Mouse (Mus musculus): Measurements from ENCODE around the gene Rela.

Gene Rela

DNA sequence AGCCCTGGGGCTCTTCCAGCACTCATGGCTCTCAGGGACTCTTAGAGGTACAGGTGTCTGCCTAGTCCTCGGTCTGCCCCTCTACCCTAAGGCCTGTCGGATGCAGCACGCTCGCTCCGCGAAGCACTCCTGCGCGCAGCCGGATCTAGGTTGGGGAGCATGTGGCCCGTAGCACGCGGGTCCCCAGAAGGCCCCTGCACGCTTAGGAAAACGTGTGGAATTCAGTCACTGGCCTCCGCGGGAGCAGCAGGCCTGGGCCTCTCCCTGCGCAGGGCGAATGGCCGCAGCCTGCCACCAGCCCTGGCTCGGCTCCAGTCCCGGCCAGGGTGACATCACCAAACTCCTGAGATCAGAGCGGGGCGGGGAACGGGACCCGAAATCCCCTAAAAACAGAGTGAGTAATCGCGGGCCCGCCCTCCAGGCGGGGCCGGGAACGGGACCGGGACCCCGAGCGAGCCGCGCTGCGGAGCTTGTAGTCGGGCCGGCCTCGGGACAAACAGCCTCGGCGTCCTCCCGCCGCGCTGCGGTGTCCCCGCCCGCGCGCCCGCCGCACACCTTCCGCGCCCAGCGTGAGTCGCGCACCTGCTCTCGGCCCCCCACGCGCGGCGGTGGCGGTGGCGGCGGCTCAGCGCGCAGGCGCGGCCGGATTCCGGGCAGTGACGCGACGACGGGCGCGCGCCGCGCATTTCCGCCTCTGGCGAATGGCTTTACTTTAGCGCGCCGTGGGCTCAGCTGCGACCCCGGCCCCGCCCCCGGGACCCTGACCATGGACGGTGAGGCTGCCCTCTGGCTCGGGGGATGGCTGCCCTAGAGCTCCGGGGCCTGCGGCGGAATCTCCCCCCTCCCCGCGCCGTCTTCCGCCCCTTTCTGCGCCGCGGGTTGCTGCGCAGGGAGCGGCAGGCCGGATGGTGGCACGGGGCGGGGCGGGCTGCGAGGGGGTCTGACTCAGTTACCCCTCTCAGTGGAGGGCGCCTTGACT, at the start of gene Rela:
Gene Rela (plus strand): TSS at position 415 of the 979 bp plus-strand sequence.
- in situ Hi-C loops (cut with MboI, MseI), result no loop called here

DNA sequence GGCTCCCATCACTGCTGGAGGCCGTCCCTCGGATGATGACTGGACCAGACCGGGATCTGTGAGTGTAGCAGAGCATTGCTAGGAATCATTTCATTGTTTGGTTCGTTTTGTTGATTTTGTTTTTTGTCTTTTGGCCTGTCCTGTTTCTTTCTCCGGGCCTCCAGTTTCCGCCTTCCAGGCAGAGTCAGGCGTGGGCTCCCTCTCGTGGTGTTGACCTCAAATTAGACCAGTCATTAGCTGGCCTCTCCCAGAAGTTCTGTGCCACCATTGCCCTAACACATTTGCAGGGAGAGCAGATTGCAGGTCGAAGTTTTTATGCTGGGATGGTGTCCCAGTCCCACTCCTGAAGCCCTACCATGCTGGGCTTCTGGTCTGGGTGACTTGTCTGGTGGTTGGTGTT, 48.1 kb upstream of the Rela start:
- in situ Hi-C loops (cut with MboI, MseI), result no loop called here

DNA sequence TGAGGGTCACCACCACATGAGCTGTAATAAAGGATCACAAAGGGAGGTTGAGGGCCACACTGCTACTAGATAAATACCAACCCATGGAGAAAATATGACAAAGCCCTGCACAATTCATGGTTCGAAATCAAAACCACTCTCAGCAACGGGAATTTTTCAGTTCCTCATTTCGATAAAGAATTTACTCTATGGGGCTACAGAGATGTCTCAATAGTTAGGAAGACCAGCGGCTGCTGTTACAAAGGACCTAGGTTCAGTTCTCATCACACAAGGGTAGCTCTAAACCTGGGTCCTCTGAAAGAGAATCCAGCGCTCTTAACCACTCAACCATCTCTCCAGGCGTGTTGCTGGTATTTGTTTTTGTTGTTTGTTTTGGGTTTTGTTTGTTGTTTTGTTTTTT, 45.4 kb upstream of the Rela start:
- in situ Hi-C loops (cut with MboI, MseI), result no loop called here

DNA sequence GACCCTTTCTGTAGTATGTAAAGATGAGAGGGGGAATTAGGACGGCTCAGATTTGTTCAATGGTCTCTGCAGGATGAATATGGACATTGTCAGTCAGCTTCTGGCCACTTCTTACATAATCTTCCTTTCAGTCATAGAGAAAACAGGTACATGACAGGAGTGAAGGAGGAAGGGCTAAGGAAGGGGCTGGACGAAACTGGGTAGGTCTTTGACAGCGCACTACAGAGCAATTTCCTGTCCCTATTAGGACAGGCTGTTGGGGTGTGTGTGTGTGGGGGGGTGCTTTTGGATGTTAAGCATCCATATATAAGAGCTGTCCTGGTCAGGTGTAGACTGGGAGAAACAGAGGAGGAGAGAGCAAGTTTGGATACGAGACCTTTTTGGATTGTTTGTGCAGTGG, 38.1 kb upstream of the Rela start:
- in situ Hi-C loops (cut with MboI, MseI), result no loop called here

DNA sequence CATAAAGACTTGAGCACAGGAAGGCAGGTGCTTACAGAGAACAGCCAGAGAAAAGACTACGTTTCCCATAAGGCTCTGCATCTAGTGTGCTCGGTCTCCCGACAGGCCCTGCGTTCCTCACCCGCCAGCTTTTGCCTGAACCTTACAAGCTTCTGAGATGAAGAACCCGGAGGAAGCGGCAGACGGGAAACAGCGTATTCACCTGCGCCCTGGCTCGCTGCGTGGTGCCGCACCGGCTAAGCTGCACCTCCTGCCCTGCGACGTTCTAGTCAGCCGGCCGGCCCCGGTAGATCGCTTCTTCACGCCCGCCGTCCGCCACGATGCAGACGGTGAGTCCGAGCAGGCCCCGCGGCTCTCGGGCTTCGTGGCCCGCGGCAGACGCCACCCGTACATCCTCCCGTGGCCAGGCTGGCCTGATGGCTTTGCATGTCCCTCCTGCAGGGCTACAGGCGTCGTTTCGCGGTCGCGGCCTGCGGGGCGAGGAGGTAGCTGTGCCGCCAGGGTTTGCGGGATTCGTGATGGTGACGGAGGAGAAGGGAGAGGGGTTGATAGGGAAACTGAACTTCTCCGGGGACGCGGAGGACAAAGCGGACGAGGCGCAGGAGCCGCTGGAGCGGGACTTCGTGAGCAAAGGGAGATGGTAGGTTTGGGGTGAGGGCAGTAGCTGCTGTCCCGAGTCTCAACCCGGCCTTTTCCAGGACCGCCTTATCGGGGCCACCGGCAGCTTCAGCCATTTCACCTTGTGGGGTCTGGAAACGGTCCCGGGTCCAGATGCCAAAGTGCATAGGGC, 35.3 kb upstream of the Rela start, which contains the start of gene Rnaseh2c:
Gene Rnaseh2c (plus strand): TSS at position 122 of the 790 bp plus-strand sequence.
- in situ Hi-C loops (cut with MboI, MseI), result no loop called here

DNA sequence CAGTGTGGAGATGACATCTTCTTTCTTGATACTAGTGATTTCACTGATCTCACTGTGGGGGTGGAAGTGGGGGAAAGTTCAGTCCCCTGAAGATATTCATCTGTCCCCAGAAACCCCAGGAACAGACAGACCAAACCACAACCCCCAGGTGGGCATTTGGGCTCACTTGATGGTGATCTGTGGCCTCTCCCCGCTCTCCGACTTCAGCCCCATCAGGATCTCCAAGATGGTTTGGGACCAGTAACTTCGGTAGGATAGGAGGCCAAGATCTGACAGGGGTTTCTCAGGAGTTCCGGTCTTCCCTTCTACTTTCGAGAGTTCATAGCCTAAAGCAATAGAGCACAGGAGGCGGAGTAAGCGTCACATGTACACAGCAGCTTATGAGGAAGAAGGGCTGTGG, 33.6 kb upstream of the Rela start:
- in situ Hi-C loops (cut with MboI, MseI), result no loop called here

DNA sequence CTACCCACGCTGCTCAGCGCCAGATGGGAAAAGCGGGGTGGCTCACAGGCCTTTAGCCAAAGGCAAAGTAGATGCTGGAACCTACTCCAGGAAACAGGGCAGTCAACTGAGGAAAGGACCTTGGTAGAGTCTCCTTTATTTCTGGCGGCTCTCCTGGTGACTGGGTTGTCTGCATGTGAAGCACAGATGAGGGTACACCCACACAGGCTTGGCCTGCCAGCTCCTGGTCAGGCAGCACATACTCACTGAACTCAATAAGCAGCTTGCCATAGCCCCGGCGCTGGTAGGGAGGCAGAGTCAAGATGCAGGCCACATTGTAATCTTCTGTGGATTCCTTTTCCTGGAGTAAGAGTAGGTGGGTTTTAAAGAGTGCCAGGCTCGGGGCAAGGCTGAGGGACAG, 32.2 kb upstream of the Rela start:
- in situ Hi-C loops (cut with MboI, MseI), result no loop called here

DNA sequence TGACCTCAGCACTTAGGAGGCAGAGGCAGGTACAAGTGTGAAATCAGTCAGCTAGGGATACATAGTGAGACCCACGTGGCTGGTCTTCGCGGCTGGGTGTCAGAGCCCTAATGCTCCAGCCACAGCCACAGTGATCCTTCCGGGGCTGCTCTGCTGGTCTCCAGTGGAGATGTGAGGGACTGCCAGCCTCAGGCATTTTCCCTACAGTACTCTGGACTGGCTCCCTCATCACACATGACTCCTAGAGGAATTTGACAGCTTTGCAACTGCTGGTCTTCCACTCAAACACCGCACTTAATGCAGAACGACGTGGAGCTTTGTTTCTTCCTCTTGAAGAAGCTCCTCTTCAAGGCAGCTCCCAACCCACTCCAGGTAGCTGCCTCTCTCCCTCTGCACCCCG, 31.1 kb upstream of the Rela start:
- in situ Hi-C loops (cut with MboI, MseI), result no loop called here

DNA sequence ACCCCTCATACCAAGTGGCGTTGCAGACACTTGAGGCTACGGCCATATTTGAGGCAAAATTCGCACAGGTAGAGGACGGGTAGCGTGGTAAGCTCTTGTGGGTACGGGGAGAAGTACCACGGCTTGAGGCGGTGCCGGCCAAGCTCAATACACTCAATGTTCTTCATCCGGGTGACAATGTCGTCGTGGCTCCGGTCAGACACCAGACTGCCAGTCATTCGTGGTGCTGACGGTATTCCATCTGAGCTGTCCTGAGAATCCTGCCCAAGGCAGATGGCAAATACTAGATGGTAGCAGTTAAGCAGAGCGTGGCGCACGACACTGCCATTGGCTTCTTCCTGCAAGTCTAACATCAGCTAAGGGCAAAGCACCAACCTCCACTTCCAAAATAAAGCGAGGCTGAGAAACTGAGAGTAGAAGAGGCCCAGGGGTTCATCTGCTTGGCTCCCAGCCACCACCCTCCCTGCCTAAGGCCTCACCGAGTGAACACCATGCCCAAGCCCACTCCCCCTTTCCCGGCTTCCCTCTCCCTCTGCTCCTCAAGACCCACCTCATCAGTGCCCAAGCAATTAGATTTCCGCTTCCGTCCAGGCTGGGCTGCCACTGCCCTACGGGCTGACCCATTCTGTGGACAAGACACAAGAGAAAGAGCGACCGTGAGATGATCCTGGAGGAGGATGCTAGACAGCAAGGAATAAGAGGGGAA, 29.4 kb upstream of the Rela start:
- in situ Hi-C loops (cut with MboI, MseI), result no loop called here

DNA sequence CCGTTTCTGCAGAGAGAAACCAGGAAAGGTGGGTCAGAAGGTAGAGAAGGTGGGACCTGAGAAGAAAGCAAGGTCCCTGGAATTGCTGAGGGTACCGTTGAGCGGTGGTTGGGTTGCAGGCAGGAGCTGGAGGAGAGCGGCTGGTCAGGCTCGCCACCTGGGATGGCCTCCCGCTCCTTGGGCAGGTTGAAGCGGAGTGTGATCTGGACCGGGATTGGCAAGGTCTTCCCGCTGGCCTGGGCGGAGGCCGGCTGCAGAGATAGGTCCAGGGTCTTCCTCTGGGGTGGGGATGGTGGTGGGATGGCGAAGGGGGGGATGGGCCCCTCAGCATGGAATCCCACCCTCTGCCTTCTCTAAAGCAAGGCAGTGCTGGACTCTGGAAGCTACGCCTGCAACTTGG, 28.6 kb upstream of the Rela start:
- in situ Hi-C loops (cut with MboI, MseI), result no loop called here

DNA sequence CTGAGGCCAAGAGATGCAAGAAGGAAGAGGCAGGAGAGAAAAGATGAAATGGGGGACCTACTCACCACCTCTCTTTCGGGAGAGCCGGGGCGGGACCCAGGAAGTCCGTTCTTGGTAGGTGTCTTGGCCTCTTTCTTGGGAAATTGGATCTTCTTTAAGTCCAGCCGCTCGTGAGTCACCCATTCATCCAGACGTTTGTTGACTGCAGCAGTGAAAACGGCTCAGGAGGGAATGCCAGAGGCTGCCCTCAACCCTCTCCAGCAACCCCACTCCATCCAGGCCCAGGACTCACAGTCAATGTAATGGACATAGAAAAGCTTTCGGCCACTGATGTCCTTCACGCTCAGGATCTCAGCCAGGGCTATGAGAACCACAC, 28.1 kb upstream of the Rela start:
- in situ Hi-C loops (cut with MboI, MseI), result no loop called here

DNA sequence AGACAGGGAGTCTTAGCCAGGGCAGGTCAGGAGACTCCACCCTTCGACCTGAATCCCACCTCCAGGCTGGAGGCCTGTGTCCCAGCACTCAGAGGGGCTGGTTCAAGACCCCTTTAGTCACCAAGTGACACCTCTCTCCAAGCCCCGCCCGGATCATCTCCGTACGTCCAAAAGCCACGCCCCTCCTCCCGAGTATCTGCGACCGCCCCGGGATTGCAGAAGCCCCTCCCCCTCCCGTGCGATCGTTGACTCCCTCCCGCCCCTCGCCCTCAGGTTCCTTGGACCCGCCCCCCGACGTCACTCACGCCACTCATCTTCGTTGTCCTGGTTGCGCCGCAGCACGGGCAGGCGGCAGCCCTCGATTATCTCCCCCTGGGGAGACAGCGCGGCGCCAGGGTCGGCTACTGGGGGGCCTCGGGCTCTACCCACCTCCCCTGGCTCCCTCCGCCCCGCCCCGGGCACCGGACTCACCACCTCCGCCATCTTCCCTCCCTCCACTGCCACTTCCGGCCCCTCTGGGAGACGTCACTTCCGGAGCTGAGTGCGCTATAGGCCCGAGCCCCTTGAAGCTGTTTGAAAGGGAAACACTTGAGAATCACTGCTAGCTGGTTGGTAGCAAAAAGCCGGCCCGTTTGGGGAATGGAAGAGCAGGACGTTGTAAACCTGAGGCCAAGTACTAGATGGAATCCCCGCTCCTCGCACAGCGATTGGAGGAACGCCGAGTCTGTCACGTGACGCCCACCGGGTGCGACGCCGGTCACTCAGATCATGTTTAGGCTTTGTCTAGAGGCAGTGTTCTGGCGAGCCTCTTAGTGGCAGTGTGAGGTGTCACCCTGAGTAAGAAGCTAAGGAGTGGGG, 27.5 kb upstream of the Rela start, which contains the start of gene Kat5:
Gene Kat5 (minus strand): TSS at position 691 of the 858 bp plus-strand sequence.
- in situ Hi-C loops (cut with MboI, MseI), result no loop called here

DNA sequence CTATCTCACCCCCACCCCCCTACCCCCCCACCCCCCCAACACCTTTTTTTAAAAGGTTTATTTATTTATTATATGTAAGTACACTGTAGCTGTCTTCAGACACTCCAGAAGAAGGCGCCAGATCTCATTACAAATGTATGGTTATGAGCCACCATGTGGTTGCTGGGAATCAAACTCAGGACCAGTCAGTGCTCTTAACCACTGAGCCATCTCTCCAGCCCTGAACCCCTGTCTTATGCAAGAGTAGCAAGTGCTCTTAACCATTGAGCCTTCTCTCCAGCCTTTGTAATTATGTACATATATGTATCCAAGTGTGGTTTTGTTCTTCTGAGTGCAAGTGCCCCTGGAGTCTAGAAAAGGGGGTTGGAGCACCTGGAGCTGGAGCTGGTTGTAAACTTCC, 25.3 kb upstream of the Rela start:
- in situ Hi-C loops (cut with MboI, MseI), result no loop called here

DNA sequence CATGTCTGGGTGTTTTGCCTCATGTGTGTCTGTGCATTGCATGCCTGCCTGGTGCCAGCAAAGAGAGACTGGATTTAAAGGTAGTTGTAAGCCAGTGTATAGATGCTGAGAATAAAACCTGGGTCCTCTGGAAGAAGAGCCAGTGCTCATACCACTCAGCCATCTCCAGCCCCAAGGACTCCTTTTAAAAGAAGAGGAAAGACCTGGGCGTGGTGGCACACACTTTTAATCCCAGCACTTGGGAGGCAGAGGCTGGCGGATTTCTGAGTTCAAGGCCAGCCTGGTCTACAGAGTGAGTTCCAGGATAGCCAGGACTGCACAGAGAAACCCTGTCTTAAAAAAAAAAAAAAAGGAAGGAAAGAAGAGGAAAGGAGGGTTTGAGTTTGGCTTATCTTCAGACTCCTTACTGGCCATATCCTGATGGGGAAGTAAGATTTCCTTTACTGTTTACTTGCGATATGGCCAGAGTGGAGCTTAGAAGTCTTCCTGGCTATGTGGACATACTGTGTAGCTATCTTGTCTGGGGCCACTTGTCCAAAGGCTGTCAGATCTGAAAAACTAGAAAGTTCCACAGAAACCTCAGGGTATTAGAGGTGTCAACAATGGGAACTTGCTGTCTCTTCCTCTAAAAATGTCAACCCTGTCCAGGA, 24.4 kb upstream of the Rela start:
- in situ Hi-C loops (cut with MboI, MseI), result no loop called here

DNA sequence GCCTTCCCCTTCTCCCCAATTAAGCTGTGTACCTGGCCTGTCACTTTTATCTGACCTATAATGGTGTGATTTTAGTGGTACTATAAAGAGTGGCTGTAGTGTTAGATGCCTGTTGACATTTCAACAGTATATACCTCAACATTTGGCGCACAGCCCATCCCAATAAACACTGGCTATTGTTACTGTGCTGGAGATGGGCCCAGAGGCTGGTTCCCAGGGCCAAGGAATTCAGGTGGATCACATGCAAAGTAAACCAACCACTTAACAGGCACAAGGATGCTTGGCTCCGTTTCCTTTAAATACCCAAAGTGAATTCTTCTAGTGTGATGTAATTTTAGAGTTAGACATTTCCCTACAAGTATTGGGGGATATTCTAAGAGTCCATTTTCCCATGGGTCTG, 22.3 kb upstream of the Rela start:
- in situ Hi-C loops (cut with MboI, MseI), result no loop called here

DNA sequence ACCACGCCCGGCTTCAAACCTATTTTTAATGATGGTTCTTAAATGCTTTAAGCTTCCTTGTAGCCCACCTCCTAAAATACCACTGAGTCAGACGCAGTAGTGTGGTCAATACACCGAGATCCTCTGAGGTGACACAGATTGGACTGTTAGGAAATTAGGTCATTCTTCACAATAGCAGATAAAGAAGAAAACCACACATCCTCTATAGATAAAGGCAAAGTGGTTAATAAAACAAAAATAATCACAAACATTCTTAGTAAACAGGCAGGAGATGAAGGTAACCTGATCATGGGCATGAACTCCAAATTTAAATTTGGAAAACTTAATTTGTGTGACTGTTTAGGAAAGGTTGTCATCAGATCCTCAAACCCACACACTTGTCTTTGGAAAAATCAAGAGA, 17.3 kb upstream of the Rela start:
- in situ Hi-C loops (cut with MboI, MseI), result no loop called here

DNA sequence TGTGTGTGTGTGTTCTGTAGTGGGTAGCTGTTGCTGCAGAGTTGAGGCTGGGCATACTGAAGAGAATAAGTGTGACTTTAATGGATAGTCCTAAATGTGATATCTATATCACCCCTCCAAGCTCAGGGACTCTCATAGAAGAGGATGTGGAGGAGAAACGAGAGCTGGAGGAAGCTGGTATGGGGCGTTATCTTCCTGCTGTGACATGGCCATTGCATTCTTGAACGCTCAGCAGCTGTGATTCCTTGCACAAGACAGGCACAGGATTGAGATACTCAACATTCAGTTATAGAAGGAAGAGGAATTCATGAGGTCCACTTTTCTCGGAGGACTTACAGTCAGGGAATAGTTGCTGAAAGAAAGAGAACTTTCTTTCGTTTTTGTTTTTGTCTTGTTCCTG, 15.4 kb upstream of the Rela start:
- in situ Hi-C loops (cut with MboI, MseI), result no loop called here

DNA sequence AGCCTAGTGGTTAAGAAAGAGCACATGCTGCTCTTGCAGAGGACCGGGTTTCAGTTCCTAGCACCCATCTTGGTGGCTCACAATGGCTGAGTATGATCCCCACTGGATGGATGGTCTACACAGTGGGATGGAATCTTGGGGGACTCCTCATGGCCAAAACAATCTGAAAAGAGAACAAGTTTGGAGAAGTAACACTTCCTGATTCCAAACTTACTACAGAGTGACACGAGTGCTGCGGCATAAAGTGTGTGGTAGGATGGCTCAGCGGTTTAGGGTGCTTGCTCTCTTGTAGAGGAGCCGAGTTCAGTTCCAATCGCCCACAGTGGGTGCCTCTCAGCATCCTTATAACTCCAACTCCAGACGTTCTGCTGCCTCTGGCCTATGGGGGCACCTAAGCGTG, 12.0 kb upstream of the Rela start:
- in situ Hi-C loops (cut with MboI, MseI), result no loop called here

DNA sequence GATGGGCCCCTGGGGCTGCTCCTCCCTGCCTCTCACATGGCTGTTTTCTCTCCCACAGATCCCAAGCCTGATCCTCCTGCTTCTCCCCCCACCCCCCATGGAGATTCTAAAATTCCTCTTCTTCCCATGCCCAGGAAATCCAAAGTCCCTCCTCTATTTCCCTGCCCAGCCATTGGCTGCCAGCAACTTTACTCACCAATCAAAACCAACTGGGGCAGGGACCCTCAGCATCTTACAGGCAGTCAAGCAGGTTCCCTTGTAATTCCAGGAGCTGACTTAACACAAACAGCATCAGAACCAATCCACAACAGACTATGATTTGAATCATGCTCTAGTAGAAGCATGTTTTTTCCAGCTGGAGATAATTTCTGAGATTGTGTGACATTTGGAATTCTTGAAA, 7.4 kb upstream of the Rela start:
- in situ Hi-C loops (cut with MboI, MseI), result no loop called here

DNA sequence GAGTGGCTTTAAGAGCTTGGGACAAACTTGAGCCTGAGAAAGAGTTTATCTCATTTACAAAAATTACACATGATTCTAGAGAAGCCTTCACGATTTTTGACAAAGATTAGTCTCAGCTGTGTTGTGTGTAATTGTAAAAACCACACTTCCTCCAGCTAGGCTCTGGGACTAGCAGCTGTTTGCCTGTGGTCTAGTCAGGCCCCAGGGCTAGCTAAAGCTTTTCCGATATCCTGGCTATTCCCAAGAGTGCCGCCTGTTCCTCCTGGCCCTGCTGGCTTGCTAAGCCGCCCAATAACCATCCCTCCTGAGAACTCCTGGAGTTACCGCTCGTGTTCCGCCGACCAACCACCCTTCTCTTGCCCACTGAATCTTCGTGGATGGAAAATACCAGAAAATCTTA, 5.2 kb upstream of the Rela start:
- in situ Hi-C loops (cut with MboI, MseI), result no loop called here
